Mouse (Mus musculus) embryonic facial prominence, embryonic 12.5 days (tissue): ENCODE data around the gene Myl9. TPM values are rescaled to one million over a fixed set of nuclear protein-coding genes. Genes with fewer than 3 reads are reported as not detected.
"Not testable (repeated sequence)": the region's sequence is repeated elsewhere in the genome, so short reads cannot be mapped to it uniquely, and the experiment has no call there.

Experiments used
- ATAC-seq: fragments of 200-750 bp; cut with Nextera tagmentation; 2 replicates; pipeline ENCODE4 v1.8.0; 2017; ENCODE audit not compliant: insufficient number of reproducible peaks, insufficient read depth, low FRiP score, low TSS enrichment
- H3K27ac ChIP-seq: fragments of 300-500 bp; sonication (generic); 2 replicates; pipeline ENCODE4 v1.5.1; 2016; ENCODE audit warnings: mild to moderate bottlenecking
- H3K27me3 ChIP-seq: fragments of 300-500 bp; sonication (generic); 2 replicates; pipeline ENCODE4 v1.6.1; 2016; ENCODE audit warnings: mild to moderate bottlenecking, moderate library complexity
- H3K36me3 ChIP-seq: fragments of 300-500 bp; sonication (generic); 2 replicates; pipeline ENCODE4 v1.6.1; 2016; ENCODE audit warnings: mild to moderate bottlenecking
- H3K4me1 ChIP-seq: fragments of 300-500 bp; sonication (generic); 2 replicates; pipeline ENCODE4 v1.6.1; 2016
- H3K4me2 ChIP-seq: fragments of 300-500 bp; sonication (generic); replicated peaks from 2 replicates; pipeline ENCODE4 v1.6.1; 2016; ENCODE audit warnings: mild to moderate bottlenecking, moderate library complexity
- H3K4me3 ChIP-seq: fragments of 300-500 bp; sonication (generic); 2 replicates; pipeline ENCODE4 v1.5.1; 2016; ENCODE audit warnings: mild to moderate bottlenecking
- H3K9ac ChIP-seq: fragments of 300-500 bp; sonication (generic); 2 replicates; pipeline ENCODE4 v1.6.1; 2016; ENCODE audit warnings: mild to moderate bottlenecking, moderate library complexity
- H3K9me3 ChIP-seq: fragments of 300-500 bp; sonication (generic); 2 replicates; pipeline ENCODE4 v1.6.1; 2016; ENCODE audit warnings: mild to moderate bottlenecking, moderate library complexity
- WGBS: fragments of 180-500 bp; shearing (Covaris S2); methylation state at CpG from one replicate; pipeline ENCODE4 v1.1.7; 2016; 5-methylcytosine and 5-hydroxymethylcytosine counted together
- polyA plus RNA-seq: library from polyadenylated mRNA; unstranded; fragments of >200 nt; fragmentation: Nextera tagmentation; extraction: Ambion mirVana; gene quantifications from 2 replicates; pipeline ENCODE4 v1.2.1, GENCODE M21; 2016

Myl9 gene
- polyA plus RNA-seq, 1 experiment from 2014 or later, result 182 TPM

DNA sequence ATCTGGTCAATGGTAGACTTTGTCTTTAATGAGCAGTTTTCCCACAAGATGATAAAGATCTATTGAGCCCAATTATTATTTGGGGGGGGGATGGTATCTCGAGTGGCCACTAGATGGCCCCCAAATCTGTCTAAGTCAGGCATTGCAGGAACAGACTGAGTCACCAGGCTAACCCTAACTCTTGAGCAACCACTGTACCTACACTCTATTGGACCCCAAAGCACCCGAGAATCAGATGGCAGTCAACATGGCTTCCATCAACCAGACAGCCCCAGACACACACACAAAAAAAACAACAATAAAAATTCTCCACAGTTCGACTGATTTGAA, 12.5 kb downstream of the Myl9 start:
- ATAC-seq, result no peak
- H3K9ac ChIP-seq, result no peak overlapping the region
- WGBS, result 41% methylated on average over 3 of the region's 3 CpGs
- H3K4me2 ChIP-seq, result no peak overlapping the region
- no peaks in the 10 kb centered on the region for H3K4me1 ChIP-seq
- no peaks in the 10 kb centered on the region for H3K27me3 ChIP-seq
- H3K9me3 ChIP-seq, result no peaks in the 10 kb centered on the region
- no peak overlapping the region for H3K27ac ChIP-seq
- no peaks in the 10 kb centered on the region for H3K36me3 ChIP-seq
- no peak overlapping the region for H3K4me3 ChIP-seq

DNA sequence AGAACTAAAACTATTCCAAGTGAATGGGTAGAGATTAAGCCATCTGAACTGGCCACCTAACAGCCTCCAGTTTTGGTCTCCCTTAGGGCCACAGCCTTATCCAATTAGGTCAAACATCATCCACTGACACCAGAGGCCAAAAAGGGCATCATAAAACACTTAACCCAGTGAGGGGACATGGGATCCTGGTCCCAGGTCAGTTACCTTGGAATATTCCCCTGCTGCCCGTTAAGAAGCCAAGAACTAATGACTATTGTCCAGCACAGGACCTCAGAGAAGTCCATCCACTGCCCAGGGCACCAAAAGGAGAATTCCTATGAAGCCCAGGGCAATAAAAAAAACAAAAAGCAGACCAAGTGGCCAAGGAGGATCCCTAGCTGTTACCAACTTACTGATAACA, 13.6 kb downstream of the Myl9 start:
- no peaks in the 10 kb centered on the region for H3K27me3 ChIP-seq
- H3K4me1 ChIP-seq, result no peaks in the 10 kb centered on the region
- no peaks in the 10 kb centered on the region for H3K9me3 ChIP-seq
- H3K9ac ChIP-seq, result no peak overlapping the region
- H3K4me2 ChIP-seq, result no peak overlapping the region
- no peak overlapping the region for H3K27ac ChIP-seq
- WGBS, result 47% methylated on average over 1 of the region's 1 CpGs
- no peaks in the 10 kb centered on the region for H3K36me3 ChIP-seq
- H3K4me3 ChIP-seq, result no peak overlapping the region
- no peak for ATAC-seq

DNA sequence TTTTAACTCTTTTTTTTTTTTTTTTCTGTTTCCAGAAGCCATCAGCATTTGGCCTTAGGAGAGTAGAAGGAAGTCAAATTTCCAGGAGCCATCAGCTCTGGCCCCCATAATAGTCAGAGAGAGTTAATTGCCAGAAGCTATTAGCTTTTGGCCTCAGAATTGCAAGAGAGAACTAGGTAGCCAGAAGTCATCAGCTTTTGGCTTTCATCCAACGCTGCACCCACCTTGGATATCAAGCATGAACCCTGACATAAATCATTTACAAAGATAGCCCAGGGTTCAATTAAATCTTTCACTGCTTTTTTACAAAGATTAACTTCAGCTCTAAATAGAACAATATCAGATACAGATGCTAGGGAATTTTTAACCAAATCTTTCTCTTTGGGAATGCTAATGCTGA, 23.3 kb downstream of the Myl9 start:
- H3K9ac ChIP-seq, result no peak overlapping the region
- no peaks in the 10 kb centered on the region for H3K9me3 ChIP-seq
- H3K27ac ChIP-seq, result no peak overlapping the region
- H3K4me2 ChIP-seq, result no peak overlapping the region
- H3K36me3 ChIP-seq, result no peaks in the 10 kb centered on the region
- H3K4me3 ChIP-seq, result no peak overlapping the region
- H3K27me3 ChIP-seq, result no peaks in the 10 kb centered on the region
- no peak for ATAC-seq
- WGBS, result 79% methylated on average over 1 of the region's 1 CpGs
- no peaks in the 10 kb centered on the region for H3K4me1 ChIP-seq

DNA sequence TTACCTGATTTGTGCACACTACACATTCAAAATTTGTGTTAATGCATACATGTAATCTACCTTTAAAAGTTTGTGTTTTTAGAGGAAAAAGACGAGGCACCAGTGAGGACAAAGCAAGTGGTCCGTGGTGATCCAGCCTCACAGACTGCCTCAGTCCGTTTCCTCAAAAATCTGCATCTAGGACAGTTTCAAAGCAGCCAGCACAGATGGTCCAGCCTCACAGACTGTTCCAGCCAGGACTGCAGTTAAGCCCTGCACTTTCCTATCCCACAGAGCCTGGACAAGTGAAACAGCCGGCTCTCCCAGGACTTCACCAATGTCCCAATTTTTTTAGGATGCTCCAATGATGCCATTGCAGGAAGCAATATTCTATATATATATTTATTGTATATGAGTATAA, 25.8 kb downstream of the Myl9 start:
- 70% methylated on average over 4 of the region's 4 CpGs for WGBS
- no peaks in the 10 kb centered on the region for H3K27me3 ChIP-seq
- ATAC-seq, result no peak
- H3K4me3 ChIP-seq, result no peak overlapping the region
- no peak overlapping the region for H3K27ac ChIP-seq
- H3K9ac ChIP-seq, result no peak overlapping the region
- no peaks in the 10 kb centered on the region for H3K36me3 ChIP-seq
- no peaks in the 10 kb centered on the region for H3K4me1 ChIP-seq
- H3K9me3 ChIP-seq, result no peaks in the 10 kb centered on the region
- no peak overlapping the region for H3K4me2 ChIP-seq

DNA sequence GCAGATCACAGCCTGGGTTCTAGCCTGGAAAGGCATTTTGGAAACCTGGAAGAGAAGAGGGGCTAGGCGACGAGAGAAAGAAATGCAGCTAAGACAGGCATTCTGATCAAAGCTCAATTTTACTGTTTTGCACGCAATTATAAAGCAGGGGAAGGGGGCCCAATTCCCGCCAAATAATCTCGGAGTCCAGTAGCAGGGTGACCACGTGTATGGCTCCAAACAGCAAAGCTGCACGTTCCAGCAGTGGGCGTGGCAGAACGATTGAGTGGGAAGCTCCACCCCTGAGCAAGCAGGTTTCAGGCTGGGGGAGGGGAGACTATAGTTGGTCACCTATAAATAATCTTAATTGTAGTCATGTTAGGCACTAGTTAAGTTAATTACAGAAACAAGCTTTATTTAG, 26.9 kb downstream of the Myl9 start:
- not testable (repeated sequence) for H3K9ac ChIP-seq, H3K4me1 ChIP-seq, H3K36me3 ChIP-seq, H3K27me3 ChIP-seq, H3K27ac ChIP-seq, H3K4me2 ChIP-seq, H3K9me3 ChIP-seq, H3K4me3 ChIP-seq, ATAC-seq
- 48% methylated on average over 9 of the region's 9 CpGs for WGBS

DNA sequence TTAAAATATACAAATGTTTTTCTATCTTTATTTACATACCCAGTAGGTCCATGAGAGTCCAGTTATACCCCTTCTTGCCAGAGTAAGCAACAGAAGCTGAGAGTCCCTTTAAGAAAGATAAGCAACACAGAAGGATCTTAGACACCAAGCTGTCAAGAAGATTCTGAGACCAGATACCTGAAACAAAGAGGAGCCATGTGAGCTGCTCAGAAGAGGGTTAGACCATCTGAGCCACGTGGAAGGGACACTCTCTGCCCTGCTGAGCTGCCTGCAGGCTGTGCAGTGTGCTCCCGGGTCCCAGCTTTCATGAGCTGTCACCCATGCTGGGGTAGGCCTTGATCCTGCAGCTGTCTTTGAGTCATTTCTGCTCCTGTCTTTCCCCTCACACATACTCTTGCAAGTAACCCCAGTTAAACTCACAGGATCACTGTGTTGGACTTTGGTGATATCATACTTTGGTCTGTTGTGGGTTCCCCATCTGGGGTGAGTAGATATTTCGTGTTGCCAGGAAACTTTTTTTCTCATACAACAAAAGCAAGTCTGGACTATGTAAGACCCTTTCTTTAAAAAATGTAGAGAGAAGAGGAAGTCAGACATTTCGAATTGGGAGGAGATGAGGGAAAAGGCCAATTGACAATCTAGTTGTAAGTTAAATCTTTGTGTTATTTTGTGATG, 28.6 kb downstream of the Myl9 start:
- no peak for ATAC-seq
- H3K4me3 ChIP-seq, result no peak overlapping the region

DNA sequence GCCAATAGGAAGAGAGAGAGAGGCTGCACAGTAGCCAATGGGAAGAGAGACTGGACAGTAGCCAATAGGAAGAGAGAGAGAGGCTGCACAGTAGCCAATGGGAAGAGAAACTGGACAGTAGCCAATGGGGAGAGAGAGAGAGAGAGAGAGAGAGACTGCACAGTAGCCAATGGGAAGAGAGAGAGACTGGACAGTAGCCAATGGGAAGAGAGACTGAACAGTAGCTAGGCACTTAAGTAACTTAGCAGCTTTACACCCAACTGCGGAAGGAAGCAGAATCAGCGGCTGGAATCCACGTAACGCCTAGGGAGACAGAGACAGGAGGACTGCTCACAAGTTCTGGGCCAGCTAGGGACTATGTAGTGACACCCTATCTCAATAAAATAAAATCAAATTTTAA, 29.4 kb downstream of the Myl9 start:
- no peak overlapping the region for H3K9ac ChIP-seq
- no peak overlapping the region for H3K27ac ChIP-seq
- ATAC-seq, result no peak
- no peaks in the 10 kb centered on the region for H3K27me3 ChIP-seq
- H3K4me2 ChIP-seq, result no peak overlapping the region
- no peaks in the 10 kb centered on the region for H3K36me3 ChIP-seq
- WGBS, result 91% methylated on average over 4 of the region's 4 CpGs
- no peaks in the 10 kb centered on the region for H3K9me3 ChIP-seq
- no peaks in the 10 kb centered on the region for H3K4me1 ChIP-seq
- H3K4me3 ChIP-seq, result no peak overlapping the region

More for the DNA sequence above, 28.6 kb downstream of the Myl9 start:
- Histone ChIP-seq H3K4me1 (no peaks in the 10 kb centered on the region), H3K4me2 (no peak overlapping the region), H3K27me3 (no peaks in the 10 kb centered on the region), H3K9ac (no peak overlapping the region), H3K9me3 (no peaks in the 10 kb centered on the region), H3K27ac (no peak overlapping the region), H3K36me3 (no peaks in the 10 kb centered on the region)
- WGBS, result 69% methylated on average over 4 of the region's 4 CpGs

DNA sequence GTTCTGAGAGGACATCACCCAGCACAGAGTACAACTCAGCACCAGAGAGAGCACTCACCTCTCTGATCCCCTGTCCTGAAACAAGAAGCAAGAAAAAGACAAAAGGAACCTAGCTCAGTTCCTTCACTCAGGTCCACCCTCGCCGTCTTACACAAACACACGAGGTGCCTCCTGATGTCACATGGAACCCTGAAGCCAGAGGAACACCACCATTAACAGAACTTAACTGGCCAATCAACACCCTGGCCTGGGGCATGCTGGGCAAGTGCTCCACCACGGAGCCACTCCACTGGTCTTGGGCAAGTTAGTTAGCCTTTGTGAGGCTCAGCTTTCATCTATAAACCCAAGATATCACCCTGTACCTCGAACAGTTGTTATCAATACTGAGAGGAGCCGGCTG, 31.7 kb downstream of the Myl9 start:
- no peak overlapping the region for H3K9ac ChIP-seq
- 69% methylated on average over 6 of the region's 6 CpGs for WGBS
- no peak for ATAC-seq
- no peaks in the 10 kb centered on the region for H3K36me3 ChIP-seq
- no peak overlapping the region for H3K27ac ChIP-seq
- H3K9me3 ChIP-seq, result no peaks in the 10 kb centered on the region
- H3K27me3 ChIP-seq, result no peaks in the 10 kb centered on the region
- no peak overlapping the region for H3K4me3 ChIP-seq
- H3K4me2 ChIP-seq, result no peak overlapping the region
- no peaks in the 10 kb centered on the region; the same call in 1 of the 2 replicates for H3K4me1 ChIP-seq

DNA sequence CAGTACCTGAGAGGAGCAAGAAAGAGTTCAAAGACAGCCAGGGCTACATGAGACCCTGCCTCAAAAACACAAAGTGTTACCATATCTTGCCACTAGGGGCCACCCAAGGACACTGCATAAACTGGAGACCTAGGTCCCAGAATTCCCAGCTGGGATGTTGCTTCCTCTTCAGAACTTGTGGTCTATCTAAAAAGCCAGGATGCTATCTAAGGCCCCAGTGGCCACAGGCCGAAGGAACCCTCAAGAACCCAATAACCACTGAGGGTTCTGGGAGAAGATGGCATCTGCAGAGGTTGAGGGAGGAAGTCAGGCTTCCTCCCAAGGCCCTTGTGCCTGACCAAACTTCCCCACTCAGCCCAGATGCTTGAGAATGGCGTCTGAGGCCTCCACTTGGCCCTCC, 34.4 kb downstream of the Myl9 start:
- H3K4me3 ChIP-seq, result no peak overlapping the region
- H3K27ac ChIP-seq, result no peak overlapping the region; the same call in 1 of the 2 replicates
- no peak overlapping the region for H3K4me2 ChIP-seq
- ATAC-seq, result no peak
- WGBS, result 47% methylated on average over 2 of the region's 2 CpGs
- no peaks in the 10 kb centered on the region for H3K9me3 ChIP-seq
- peaks cover 5% of the 10 kb centered on the region; the same call in 1 of the 2 replicates for H3K4me1 ChIP-seq
- no peak overlapping the region for H3K9ac ChIP-seq
- H3K36me3 ChIP-seq, result no peaks in the 10 kb centered on the region
- H3K27me3 ChIP-seq, result no peaks in the 10 kb centered on the region

DNA sequence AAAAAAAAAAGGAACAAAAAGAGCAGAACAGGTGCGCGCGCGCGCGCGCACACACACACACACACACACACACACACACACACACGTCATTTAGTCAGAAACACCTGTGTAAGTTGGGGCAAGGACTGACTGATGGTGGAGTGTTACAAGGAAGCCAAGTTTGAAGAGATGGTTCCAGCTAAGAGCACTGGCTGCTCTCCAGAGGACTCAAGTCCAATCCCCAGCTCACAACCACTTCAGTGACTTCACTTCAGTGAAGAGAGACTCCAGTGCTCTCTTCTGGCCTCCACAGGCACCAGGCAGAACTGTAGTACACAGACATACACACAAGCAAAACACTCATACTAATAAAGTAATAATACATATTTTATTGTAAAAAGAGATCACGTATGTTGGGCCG, 35.5 kb downstream of the Myl9 start:
- H3K27me3 ChIP-seq, result no peaks in the 10 kb centered on the region
- no peak overlapping the region for H3K9ac ChIP-seq
- H3K9me3 ChIP-seq, result no peaks in the 10 kb centered on the region
- WGBS, result 97% methylated on average over 9 of the region's 10 CpGs
- H3K4me3 ChIP-seq, result no peak overlapping the region
- H3K36me3 ChIP-seq, result no peaks in the 10 kb centered on the region
- no peak for ATAC-seq
- peaks cover 14% of the 10 kb centered on the region; the same call in 1 of the 2 replicates for H3K4me1 ChIP-seq
- H3K4me2 ChIP-seq, result no peak overlapping the region
- H3K27ac ChIP-seq, result no peak overlapping the region

DNA sequence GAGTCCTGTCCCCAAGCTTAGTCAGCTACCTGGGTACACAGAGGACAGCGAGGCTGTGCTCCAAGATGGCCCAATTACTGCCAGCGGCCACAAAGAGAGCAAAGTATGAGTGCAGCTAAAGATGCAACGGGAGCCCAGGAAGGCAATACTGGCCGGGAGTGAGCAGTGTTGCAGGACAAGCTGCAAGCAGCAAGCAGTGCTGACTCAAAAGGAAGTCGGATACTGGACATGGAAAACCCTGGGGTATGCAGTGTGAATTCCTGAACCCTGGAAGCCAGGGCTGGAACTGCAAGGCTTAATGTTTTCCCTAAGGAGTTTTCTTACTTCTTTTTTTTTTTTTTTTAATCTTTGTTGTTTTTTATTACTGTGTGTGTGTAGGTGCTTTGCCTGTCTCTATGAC, 36.3 kb downstream of the Myl9 start:
- Histone ChIP-seq H3K27me3 (no peaks in the 10 kb centered on the region), H3K4me1 (peaks cover 14% of the 10 kb centered on the region; the same call in 1 of the 2 replicates), H3K36me3 (no peaks in the 10 kb centered on the region), H3K4me3 (no peak overlapping the region), H3K9me3 (no peaks in the 10 kb centered on the region), H3K9ac (no peak overlapping the region), H3K27ac (no peak overlapping the region), H3K4me2 (no peak overlapping the region)
- ATAC-seq, result no peak
- 58% methylated on average over 5 of the region's 5 CpGs for WGBS

DNA sequence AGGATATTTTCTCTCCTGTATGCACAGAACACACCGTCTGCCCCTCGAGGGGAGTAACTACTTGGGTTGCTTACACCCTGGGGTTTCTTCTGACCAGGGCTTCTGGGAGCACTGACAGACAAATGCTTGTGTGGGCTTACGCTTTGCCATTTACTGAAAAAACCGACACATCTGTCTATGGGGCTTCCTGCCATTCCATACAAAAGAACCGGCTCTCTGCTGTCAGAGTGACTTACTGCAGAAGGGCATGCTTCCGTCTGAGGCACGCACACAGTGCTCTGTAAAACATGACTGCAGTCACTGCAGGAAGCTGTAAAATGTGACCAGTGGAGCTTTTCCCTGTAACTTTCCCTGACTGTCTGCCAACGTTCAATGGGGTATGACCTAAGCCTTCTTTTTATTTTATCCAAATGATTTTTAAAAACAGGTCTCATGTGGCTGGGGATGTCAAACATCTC, 39.2 kb downstream of the Myl9 start:
- no peak overlapping the region for H3K4me2 ChIP-seq
- no peaks in the 10 kb centered on the region for H3K27me3 ChIP-seq
- no peaks in the 10 kb centered on the region for H3K36me3 ChIP-seq
- no peak overlapping the region for H3K9ac ChIP-seq
- WGBS, result 16% methylated on average over 8 of the region's 8 CpGs
- H3K4me1 ChIP-seq, result peaks cover 14% of the 10 kb centered on the region; the same call in 1 of the 2 replicates
- no peaks in the 10 kb centered on the region for H3K9me3 ChIP-seq
- H3K4me3 ChIP-seq, result no peak overlapping the region
- H3K27ac ChIP-seq, result 0 out of 2 replicates have a peak overlapping the region, but pooled peaks have one; percentile 30
- no peak for ATAC-seq
